Mouse (Mus musculus) G1E (cell line): ENCODE results near the gene Ash1l.

Experiments
- CTCF ChIP-seq: IDR thresholded peaks from 2 replicates; pipeline ENCODE4 v1.5.1; 2012; ENCODE audit warnings: low read depth, low read length, inconsistent platforms, mixed read lengths
- POLR2AphosphoS5 ChIP-seq: IDR thresholded peaks from 2 replicates; pipeline ENCODE4 v1.6.1; 2012; ENCODE audit warnings: low read depth, low read length, inconsistent platforms; ENCODE audit not compliant: insufficient replicate concordance

DNA sequence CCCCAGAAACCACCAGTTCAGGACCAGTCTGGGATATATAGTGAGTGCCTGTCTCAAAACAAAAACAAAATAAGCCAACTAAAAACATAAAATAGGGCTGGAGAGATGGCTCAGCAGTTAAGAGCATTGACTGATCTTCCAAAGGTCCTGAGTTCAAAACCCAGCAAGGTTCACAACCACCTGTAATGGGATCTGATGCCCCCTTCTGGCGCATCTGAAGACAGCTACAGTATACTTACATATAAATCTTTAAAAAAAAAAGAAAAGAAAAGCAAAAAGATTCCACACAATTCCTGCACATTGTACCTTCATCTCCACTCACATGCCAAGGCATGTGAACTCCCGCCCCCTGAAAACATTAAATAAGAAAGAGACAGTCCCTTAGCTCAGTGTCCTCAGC, 24.8 kb upstream of the Ash1l start:
- TF ChIP-seq CTCF (no peak), POLR2AphosphoS5 (no peak)
